Mouse (Mus musculus) bone marrow, adult 2 months (tissue): ENCODE measurements around the gene Mtch1.

ENCODE experiments used
- CTCF ChIP-seq: fragments of 200-500 bp; IDR thresholded peaks from 2 replicates; pipeline ENCODE4 v1.5.1; 2011; ENCODE audit warnings: low read length, control low read depth; ENCODE audit not compliant: control insufficient read depth, insufficient read depth
- POLR2A ChIP-seq: fragments of 200-500 bp; IDR thresholded peaks from 2 replicates; pipeline ENCODE4 v1.6.1; 2011; ENCODE audit warnings: low read depth, mild to moderate bottlenecking, control low read depth, low read length, borderline replicate concordance; ENCODE audit not compliant: control insufficient read depth

GRCm38 (mm10) chr17:29385746-29386145 lies 38.0 kb upstream of the Mtch1 start:
- TF ChIP-seq CTCF (no peak), POLR2A (no peak)
